Mouse (Mus musculus) lung, adult 18-20 months (tissue): ENCODE data around the gene Pagr1b.

ENCODE experiments used
- DNase-seq, 2 experiments: peaks; one replicate each; pipeline ENCODE4 v3.0.0; 2022; ENCODE audit warnings: mixed read lengths in 2 of 2

Gene Pagr1b

GRCm38 (mm10) chr7:126996449-126996848, 19.8 kb downstream of the Pagr1b start:
- no peak for DNase-seq

GRCm38 (mm10) chr7:126988816-126989215, 27.5 kb downstream of the Pagr1b start:
- no peak for DNase-seq

GRCm38 (mm10) chr7:126986319-126986718, 30.0 kb downstream of the Pagr1b start:
- DNase-seq, result peak; percentile 53 to 67

DNA sequence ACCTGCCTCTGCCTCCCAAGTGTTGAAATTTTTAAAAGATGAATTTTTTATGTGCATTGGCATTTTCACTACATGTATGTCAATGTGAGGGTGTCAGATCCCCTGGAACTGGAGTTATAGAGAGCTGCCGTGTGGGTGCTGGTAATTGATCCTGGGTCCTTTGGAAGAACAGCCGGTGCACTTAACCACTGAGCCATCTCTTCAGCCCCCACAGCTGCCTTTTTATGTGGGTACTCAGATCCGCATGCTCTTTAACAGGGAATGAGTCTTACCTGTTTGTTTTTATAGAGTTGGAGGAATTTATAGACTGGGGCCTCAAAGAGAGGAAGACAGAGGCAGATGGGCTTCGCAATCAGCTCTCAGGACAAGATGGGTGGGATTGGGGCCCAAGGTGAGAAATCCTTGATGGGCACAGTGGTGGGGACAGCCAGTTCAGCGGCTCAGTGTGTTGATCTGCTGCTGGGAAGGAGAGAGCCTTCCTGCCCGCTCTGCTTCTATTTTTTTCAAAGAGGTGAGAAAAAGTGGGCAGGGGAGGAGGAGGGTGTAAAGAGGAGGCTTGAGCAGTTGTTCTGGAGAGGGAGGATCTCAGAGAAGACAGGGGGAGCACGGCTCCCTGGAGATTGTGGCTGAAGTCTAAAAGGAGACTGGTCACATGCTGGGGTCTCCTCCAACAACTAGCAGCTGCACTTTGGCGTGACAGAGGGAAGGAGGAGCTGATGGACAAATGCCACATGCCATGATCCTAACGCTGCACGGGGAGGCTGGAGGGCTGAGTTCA, 31.4 kb downstream of the Pagr1b start:
- no peak for DNase-seq

DNA sequence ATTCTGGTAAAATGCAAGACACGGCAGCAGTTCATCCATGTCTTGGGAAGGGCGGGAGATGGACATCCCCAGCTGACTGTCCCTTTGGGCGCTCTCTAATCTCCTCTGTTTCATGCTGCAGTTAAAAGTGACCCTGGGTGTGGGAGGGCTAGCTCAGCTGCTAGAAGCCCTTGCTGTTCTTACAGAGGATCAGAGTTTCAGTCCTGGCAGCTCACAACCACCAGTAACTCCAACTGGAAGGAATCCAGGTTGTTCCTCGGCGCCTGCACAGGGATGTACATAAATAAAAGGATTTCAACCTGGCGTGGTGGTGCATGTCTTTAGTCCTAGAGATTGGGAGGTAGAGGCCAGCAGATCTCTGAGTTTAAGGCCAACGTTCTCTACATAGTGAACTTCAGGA, 33.2 kb downstream of the Pagr1b start:
- no peak for DNase-seq

DNA sequence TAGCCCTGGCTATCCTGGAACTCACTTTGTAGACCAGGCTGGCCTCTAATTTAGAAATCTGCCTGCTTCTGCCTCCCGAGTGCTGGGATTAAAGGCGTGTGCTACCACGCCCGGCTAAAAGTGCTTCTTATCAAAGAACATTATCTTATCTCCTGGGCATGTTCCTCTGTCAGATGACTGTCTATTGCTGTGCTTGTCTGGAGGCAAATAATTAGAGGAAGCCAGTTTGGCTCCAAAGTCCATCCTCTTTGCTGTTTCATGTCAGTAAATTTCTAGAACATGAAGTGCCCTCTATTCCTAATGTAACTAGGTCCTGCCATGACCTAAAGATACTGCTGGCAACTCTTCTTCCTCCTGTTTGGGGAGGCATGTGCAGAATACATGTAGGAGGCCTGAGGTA, 34.2 kb downstream of the Pagr1b start:
- DNase-seq, result no peak

DNA sequence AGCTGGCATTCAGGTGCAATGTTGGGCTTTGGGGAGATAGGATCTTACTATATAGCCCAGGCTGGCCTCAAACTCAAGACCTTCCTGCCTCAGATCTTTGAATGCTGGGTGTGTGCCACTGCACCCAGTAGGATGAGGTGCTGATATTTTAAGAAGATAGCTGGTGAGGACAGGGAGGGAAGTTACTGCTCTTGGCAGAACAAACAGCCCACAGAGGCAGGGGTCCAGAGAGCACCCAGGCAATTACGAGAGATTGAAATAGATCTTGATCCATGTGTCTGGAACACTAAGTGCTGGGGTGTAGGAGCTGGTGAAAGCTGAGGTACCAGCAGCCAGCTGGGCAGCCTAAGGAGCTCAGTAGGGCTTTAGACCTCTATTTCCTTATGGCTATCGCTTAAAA, 34.7 kb downstream of the Pagr1b start:
- no peak for DNase-seq

DNA sequence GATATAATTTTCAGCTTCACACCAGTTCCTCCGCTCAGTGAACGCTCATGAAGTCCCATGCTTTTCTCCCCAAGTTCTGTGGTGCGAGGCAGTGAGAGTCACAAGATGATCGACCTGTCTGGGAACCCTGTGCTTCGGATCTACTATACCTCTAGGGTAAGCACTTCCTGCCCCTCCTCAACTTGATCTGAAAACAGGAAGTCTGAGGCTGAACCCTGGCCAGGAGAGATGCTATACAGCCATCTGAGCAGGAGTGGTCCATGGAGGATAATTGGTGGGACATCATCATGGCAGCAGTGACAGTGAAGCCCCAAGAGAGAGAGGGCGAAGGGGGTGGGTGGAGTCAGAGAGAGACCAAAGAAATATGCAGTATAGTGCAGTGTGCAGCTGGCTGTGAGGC, 37.4 kb downstream of the Pagr1b start:
- no peak for DNase-seq

GRCm38 (mm10) chr7:126976878-126977459, 39.3 kb downstream of the Pagr1b start:
- DNase-seq, result no peak

DNA sequence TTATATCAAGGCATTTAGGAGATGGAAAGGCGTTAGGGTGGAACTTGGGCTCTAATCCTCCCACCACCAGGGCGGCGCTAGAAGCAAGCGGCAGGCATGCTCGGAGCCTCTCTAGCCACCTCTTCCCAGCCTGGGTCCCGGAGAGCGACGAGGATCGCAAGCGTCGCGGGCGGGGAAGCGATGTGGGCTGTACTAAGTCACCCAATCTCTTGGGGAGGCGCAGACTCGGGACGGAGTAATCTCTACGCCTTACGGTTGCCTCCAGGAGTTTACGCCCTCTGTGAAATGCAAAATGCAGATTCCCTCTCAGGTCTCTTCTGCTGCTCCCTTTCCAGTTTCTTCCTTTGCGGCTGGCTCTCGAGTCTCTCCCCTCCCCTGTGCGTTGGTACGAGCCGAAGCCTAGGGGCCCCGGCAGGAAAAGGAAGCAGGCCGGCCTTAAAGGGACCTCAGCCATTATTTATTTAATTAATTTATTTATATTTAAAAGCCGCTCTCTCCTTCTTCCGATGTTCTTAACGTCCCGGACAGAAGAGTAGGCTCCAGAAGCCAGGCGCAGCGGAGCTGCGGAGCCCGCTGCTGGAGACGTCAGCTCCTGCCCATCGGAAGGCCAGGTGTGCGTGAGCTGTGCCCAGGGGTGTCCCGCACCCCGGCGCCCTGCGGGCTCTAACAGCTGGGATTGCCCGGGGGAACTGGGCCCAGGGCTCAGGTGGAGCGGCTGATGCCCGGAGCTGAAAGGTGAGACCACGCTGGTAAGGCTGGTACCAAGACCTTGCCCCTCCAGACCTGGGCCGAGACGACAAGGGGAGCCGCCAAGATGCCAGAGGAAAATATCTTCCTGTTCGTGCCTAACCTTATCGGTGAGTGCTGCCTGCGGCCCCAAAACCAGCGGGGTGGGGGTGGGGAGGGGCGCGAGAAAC, 40.1 kb downstream of the Pagr1b start, which contains the start of gene Cdiptos:
Gene Cdiptos (minus strand): TSS at position 149 of the 917 bp plus-strand sequence.
- peak; percentile 94 to 96 for DNase-seq

DNA sequence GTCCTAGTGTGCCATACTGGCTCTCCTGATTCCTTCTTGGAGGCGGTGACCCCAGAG, 40.6 kb downstream of the Pagr1b start, which contains the start of gene Cdipt:
Gene Cdipt (plus strand): TSS at position 22 of the 57 bp plus-strand sequence.
- DNase-seq, result no peak

- DNase-seq, result peak in 1 of 2 experiments; percentile 21
These were observed 40.8 kb downstream of the Pagr1b start for GRCm38 (mm10) chr7:126975493-126975892.

GRCm38 (mm10) chr7:126967361-126967760, 48.9 kb downstream of the Pagr1b start:
- DNase-seq, result no peak

GRCm38 (mm10) chr7:126965568-126965967, 50.7 kb downstream of the Pagr1b start:
- no peak for DNase-seq

- peak; percentile 43 to 48 for DNase-seq
These were observed 52.6 kb downstream of the Pagr1b start for GRCm38 (mm10) chr7:126963548-126964286.

GRCm38 (mm10) chr7:126961965-126962364, 54.3 kb downstream of the Pagr1b start:
- DNase-seq, result no peak

GRCm38 (mm10) chr7:126961095-126961494, 55.2 kb downstream of the Pagr1b start:
- no peak for DNase-seq

DNA sequence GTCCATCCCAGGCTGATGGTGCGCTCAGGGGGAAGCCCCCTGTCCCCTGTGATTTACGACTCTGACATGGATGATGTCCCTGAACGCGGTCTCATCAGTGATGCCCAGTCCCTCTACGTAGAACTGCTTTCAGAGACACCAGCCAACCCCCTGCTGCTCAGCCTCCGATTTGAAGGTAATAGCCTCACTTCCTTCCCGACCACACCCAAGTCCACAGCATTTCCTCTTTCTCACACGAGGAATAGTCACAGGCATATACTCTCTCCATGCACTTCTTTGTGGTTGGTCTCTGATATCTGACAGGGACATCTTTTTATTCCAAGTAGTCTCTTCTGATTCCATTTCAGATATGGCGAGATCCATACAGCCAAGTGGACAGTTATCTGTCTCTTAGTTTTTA, 56.5 kb downstream of the Pagr1b start:
- DNase-seq, result no peak

GRCm38 (mm10) chr7:126955125-126955524, 61.2 kb downstream of the Pagr1b start:
- DNase-seq, result no peak

GRCm38 (mm10) chr7:126952646-126953045, 63.6 kb downstream of the Pagr1b start:
- no peak for DNase-seq

DNA sequence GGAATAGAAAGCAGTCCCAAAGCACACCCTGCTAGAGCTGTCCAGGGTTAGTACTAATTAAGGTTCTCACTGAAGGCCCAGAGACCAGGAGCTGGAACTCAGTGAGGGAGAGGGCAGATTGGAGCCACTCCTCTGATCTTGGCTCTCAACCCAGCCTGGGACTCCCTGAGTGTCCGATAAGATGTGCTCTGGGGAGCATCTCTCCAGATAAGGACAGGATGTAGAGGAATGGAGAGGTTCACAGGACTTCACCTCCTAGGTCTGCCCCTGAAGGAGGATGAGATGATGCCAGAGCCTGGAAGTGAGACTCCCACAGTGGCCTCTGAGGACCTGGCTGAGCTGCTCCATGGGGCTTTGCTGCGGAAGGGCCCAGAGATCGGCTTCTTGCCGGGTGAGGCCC, 64.5 kb downstream of the Pagr1b start:
- DNase-seq, result no peak
